Mouse (Mus musculus): ENCODE results near the gene Ctla4.

GRCm38 (mm10) chr1:60960451-60960850, 73.7 kb downstream of the Ctla4 start:
- TF ChIP-seq MYOD1 (IDR thresholded peaks at IDR 0.05; ENCODE audit: control insufficient read depth in 1 of 3, insufficient read length in 2 of 3, low read depth in 2 of 3) (no peak), POLR2A (IDR thresholded peaks at IDR 0.05; ENCODE audit: insufficient read length, low read depth) (no peak), TCF12 (IDR thresholded peaks at IDR 0.05; ENCODE audit: insufficient read depth, poor library complexity, severe bottlenecking) (no peak), TCF3 (IDR thresholded peaks at IDR 0.05; ENCODE audit: insufficient read length, low read depth) (no peak), USF1 (IDR thresholded peaks at IDR 0.05; ENCODE audit: low read depth) (no peak), MAX (IDR thresholded peaks at IDR 0.05; ENCODE audit: low read depth) (no peak), MYOG (IDR thresholded peaks at IDR 0.05; ENCODE audit: control insufficient read depth in 1 of 3, insufficient read depth in 1 of 3, insufficient read length in 2 of 3, low read depth in 2 of 3) (no peak), CEBPB (IDR thresholded peaks at IDR 0.05; ENCODE audit: insufficient read depth, poor library complexity, severe bottlenecking) (no peak), POLR2AphosphoS2 (IDR thresholded peaks at IDR 0.05; ENCODE audit: insufficient read length, low read depth) (no peak)
